Mouse (Mus musculus): ENCODE results near the gene Naip5. TPM values are rescaled to one million over a fixed set of nuclear protein-coding genes. Genes with fewer than 3 reads are reported as not detected.
"Not testable (repeated sequence)": the region's sequence is repeated elsewhere in the genome, so short reads cannot be mapped to it uniquely, and the experiment has no call there.

The Naip5 gene
- total and polyA plus RNA-seq, 2 experiments from 2014 or later = 0.11 TPM

DNA sequence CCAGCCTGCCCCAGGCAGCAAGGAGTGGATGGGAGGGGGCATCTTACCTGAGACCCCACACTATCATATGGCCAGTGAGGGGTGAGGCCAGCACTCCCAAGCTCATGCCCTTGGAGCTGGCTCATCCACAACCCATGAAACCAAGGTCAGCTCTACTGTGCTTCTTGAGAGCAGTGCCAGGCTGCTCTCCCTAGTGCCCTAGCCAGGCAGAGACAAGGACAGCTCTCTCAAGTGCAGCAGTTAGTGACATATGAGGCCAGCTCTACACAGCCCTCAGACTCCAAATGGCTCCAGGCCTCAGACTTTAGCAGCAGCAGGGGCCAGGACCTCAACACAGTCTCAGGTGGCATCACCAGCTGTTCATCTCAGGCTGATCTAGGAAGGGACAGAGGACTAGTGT lies 2.4 kb downstream of the Naip5 start:
- H3K27me3 ChIP-seq (ENCODE audit: insufficient read depth, low read length) = no peaks in the 10 kb centered on the region
- TF ChIP-seq CTCF (IDR thresholded peaks at IDR 0.05) = no peak
- H3K4me2 ChIP-seq (ENCODE audit: low read depth, low read length, poor library complexity, severe bottlenecking) = no peak overlapping the region
- no peak overlapping the region for H3K4me3 ChIP-seq (ENCODE audit: low read depth, low read length)
- no peaks in the 10 kb centered on the region for H3K4me1 ChIP-seq (ENCODE audit: insufficient read depth, low read length)
- no peaks in the 10 kb centered on the region for H3K9me3 ChIP-seq (ENCODE audit: low read length)
- H3K27ac ChIP-seq (ENCODE audit: low read depth, low read length) = no peak overlapping the region
- no peak for DNase-seq (ENCODE audit: low spot score)
- H3K9ac ChIP-seq (replicated peaks; ENCODE audit: low read length, poor library complexity, severe bottlenecking) = no peak overlapping the region
- ATAC-seq (ENCODE audit: low FRiP score) = no peak
- H3K36me3 ChIP-seq (ENCODE audit: insufficient read depth, low read length) = no peaks in the 10 kb centered on the region

DNA sequence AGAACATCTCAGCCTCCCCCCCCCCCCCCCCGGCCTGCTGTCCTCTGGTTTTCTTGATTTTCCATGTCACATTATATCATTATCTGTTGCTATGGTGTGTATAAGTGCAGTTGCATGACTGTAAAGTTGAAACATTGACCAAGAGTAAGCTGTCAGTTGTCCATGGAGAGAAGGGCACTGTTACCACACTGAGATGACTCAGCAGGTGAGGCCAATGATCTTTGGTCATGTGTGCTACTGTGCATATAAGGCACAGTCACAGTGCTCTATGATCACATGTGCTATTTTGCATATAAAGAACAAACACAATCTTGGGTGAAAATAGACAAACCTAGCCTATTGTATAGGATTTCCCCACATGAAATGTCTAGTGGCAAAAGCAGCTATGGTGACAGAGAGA lies 32.4 kb downstream of the Naip5 start:
- H3K27ac ChIP-seq (ENCODE audit: low read depth, low read length); H3K9ac ChIP-seq (replicated peaks; ENCODE audit: low read length, poor library complexity, severe bottlenecking); H3K36me3 ChIP-seq (ENCODE audit: insufficient read depth, low read length); H3K4me3 ChIP-seq (ENCODE audit: low read depth, low read length); H3K4me1 ChIP-seq (ENCODE audit: insufficient read depth, low read length); H3K4me2 ChIP-seq (ENCODE audit: low read depth, low read length, poor library complexity, severe bottlenecking); H3K27me3 ChIP-seq (ENCODE audit: insufficient read depth, low read length); DNase-seq (ENCODE audit: low spot score); ATAC-seq (ENCODE audit: low FRiP score); H3K9me3 ChIP-seq (ENCODE audit: low read length): not testable (repeated sequence)
- WGBS = 89% methylated on average over 1 of the region's 1 CpGs

DNA sequence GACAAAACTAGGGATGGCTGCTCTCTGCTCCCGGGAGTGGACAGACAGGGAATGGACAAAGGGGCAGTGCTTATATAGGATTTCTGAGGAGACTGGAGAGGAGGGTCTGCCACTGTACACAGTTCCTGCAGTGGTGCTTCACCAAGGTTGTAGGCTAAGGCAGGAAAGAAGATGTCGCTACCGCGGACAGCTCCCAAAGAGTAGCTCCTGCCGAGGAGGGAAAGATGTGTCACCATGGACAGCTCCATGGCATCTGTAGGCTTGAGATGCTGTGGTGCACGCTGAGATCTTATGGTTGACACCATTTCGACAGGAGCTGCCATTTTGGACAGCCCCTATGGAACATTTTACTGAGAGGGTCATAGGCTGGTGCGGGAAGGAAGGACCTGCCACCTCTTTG lies 35.6 kb downstream of the Naip5 start:
- no peak for TF ChIP-seq CTCF (IDR thresholded peaks at IDR 0.05)
- ATAC-seq (ENCODE audit: low FRiP score) = no peak
- no peaks in the 10 kb centered on the region for H3K27me3 ChIP-seq (ENCODE audit: insufficient read depth, low read length)
- peak; percentile 12 for DNase-seq (ENCODE audit: low spot score)
- no peaks in the 10 kb centered on the region for H3K36me3 ChIP-seq (ENCODE audit: insufficient read depth, low read length)
- 33% methylated on average over 8 of the region's 8 CpGs for WGBS
- H3K4me3 ChIP-seq (ENCODE audit: low read depth, low read length) = no peak overlapping the region
- H3K9ac ChIP-seq (replicated peaks; ENCODE audit: low read length, poor library complexity, severe bottlenecking) = no peak overlapping the region
- no peak overlapping the region for H3K27ac ChIP-seq (ENCODE audit: low read depth, low read length)
- H3K4me1 ChIP-seq (ENCODE audit: insufficient read depth, low read length) = no peaks in the 10 kb centered on the region
- no peaks in the 10 kb centered on the region for H3K9me3 ChIP-seq (ENCODE audit: low read length)
- H3K4me2 ChIP-seq (ENCODE audit: low read depth, low read length, poor library complexity, severe bottlenecking) = no peak overlapping the region

DNA sequence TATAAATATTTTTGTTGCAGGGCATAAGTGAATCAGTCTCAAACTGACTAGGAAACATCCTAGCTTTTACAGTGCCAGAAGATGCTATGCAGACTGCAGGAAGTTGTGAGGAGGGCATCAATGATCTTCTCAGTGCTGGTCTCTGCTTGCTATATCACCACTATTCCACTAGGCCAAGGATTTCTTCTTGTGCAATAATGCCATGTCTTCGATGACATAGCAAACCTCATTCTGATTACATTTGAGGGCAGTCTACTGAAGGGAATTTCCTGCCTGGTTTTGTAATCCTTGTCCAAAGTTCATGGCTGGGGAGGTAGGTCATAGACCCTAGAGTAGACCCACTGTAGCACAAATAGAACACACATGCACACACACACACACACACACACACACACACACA lies 42.8 kb downstream of the Naip5 start:
- Histone ChIP-seq H3K4me1 (ENCODE audit: insufficient read depth, low read length) (no peaks in the 10 kb centered on the region), H3K4me3 (ENCODE audit: low read depth, low read length) (no peak overlapping the region), H3K9me3 (ENCODE audit: low read length) (no peaks in the 10 kb centered on the region), H3K4me2 (ENCODE audit: low read depth, low read length, poor library complexity, severe bottlenecking) (no peak overlapping the region), H3K27ac (ENCODE audit: low read depth, low read length) (no peak overlapping the region), H3K27me3 (ENCODE audit: insufficient read depth, low read length) (no peaks in the 10 kb centered on the region), H3K9ac (replicated peaks; ENCODE audit: low read length, poor library complexity, severe bottlenecking) (no peak overlapping the region), H3K36me3 (ENCODE audit: insufficient read depth, low read length) (no peaks in the 10 kb centered on the region)
- no peak for DNase-seq (ENCODE audit: low spot score)
- TF ChIP-seq CTCF (IDR thresholded peaks at IDR 0.05) = no peak
- 73% methylated on average over 1 of the region's 1 CpGs for WGBS
- no peak for ATAC-seq (ENCODE audit: low FRiP score)

DNA sequence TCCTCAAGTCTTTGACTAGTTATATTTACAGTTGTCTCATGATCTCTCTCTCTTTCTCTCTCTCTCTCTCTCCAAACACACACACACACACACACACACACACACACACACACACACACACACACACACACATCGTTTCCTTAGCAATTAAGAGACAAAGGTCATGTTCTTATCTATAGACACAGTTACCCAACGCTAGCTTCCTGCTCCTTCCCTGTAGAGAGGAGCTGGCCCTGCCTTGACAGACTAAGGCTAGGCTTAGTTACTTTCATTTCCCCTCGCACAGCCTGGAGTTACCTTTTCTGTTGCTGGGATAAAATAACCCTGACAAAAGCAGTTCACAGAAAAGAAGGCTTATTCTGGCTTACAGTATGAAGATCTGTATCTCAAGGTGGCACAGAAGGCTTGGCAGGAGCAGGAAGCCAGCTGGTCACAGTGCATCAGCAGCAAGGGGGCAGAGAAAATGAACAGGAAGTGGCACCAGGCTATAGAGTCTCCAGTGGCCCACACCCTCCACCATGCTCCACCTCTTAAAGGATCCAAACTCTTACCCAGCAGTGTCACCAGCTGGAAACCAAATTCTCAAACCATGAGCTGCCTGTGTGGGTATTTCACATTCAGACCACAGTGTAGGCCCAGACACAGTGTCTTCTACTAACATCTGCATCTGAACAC lies 44.3 kb downstream of the Naip5 start, which contains the start of gene Naip2:
Naip2 (minus strand) TSS at position 434 of the 675 bp plus-strand sequence.
- not testable (repeated sequence) for H3K9me3 ChIP-seq (ENCODE audit: low read length); DNase-seq (ENCODE audit: low spot score); H3K4me3 ChIP-seq (ENCODE audit: low read depth, low read length); H3K4me2 ChIP-seq (ENCODE audit: low read depth, low read length, poor library complexity, severe bottlenecking); H3K36me3 ChIP-seq (ENCODE audit: insufficient read depth, low read length); ATAC-seq (ENCODE audit: low FRiP score); H3K9ac ChIP-seq (replicated peaks; ENCODE audit: low read length, poor library complexity, severe bottlenecking); H3K4me1 ChIP-seq (ENCODE audit: insufficient read depth, low read length); H3K27ac ChIP-seq (ENCODE audit: low read depth, low read length); H3K27me3 ChIP-seq (ENCODE audit: insufficient read depth, low read length)
- 73% methylated on average over 3 of the region's 3 CpGs for WGBS

DNA sequence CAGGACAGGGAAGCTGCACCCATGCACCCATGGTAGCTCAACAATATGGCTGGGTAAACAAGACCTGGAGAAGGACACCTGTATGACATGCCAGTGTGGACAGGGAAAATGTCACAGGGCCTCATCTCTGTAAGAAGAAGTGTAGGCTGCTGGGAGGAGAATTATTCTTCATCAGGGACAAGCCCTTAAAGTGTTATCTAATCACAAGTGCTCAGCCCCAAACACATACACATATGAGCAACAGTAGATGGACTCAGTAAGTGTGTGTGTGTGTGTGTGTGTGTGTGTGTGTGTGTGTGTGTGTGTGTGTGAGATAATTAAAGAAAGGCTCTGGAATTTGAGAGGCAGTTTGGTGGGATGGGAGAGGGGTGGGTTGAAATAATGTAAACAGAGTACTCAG lies 45.3 kb downstream of the Naip5 start:
- no peak overlapping the region for H3K9ac ChIP-seq (replicated peaks; ENCODE audit: low read length, poor library complexity, severe bottlenecking)
- no peak overlapping the region for H3K4me3 ChIP-seq (ENCODE audit: low read depth, low read length)
- no peaks in the 10 kb centered on the region for H3K9me3 ChIP-seq (ENCODE audit: low read length)
- no peaks in the 10 kb centered on the region for H3K4me1 ChIP-seq (ENCODE audit: insufficient read depth, low read length)
- DNase-seq (ENCODE audit: low spot score) (no peak), ATAC-seq (ENCODE audit: low FRiP score) (no peak)
- H3K27me3 ChIP-seq (ENCODE audit: insufficient read depth, low read length) = no peaks in the 10 kb centered on the region
- no peak for TF ChIP-seq CTCF (IDR thresholded peaks at IDR 0.05)
- H3K27ac ChIP-seq (ENCODE audit: low read depth, low read length) = no peak overlapping the region
- no peak overlapping the region for H3K4me2 ChIP-seq (ENCODE audit: low read depth, low read length, poor library complexity, severe bottlenecking)
- H3K36me3 ChIP-seq (ENCODE audit: insufficient read depth, low read length) = no peaks in the 10 kb centered on the region
